8 mouse cellular contexts compared by ENCODE assay signal in the genomic region with DNA sequence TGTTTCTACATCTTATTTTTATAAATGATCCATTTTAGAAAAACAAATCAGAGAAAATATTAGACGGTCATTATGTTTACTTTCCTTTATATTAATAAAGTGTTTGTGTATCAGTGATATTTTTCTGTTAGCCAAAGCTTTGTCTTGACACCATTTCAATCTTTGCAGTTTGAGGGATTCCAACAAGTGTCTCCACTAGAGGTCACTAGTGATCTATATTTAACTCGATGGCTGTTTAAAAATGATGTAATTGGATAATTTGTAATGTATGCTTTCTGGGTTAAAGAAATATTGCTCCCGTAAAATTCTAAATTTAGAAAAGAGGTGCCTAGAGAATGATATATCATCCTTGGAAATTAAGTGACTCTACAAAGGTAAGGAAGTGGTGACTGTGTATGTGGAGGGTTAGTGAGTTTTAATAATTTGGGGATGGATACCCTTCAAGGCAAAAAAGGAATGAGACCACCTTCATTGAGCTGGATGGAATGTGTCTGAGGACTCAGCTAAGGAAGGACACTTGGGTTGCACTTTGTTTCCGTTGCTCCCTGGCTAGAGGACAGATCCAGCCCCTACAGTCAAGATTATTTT. TPM values are rescaled to one million over a fixed set of nuclear protein-coding genes. Genes with fewer than 3 reads are reported as not detected.
DNase-seq lines count a peak whose midpoint lies in the region; ATAC-seq lines count a peak whose summit lies in the region.

No protein-coding gene starts in this region.

- DNase-seq in cerebellum, postnatal 36 days = no peak
- DNase-seq in left cerebral cortex, adult 11 months (ENCODE audit: low spot score) = peak; percentile 12
- no peak for DNase-seq in left cerebral cortex, adult 8-10 months (ENCODE audit: low spot score in 2 of 2)
- DNase-seq in yolk sac, embryonic 10.5 days (ENCODE audit: low spot score) = no peak
- no peak for DNase-seq in adrenal gland, adult 8-10 months

- peak; percentile 15; the same call in 1 of the 2 replicates for ATAC-seq in cerebellum, adult (ENCODE audit: insufficient number of reproducible peaks, low FRiP score, low TSS enrichment)
- ATAC-seq in activated CD4-positive, CD25-positive, alpha-beta regulatory T cell, adult 4 months = peak; percentile 14
- ATAC-seq in megakaryocyte-erythroid progenitor cell, adult 5-6 weeks (replicated peaks; ENCODE audit: low FRiP score, low TSS enrichment, poor library complexity, severe bottlenecking) = 0 out of 2 replicates have a peak, but pooled peaks have one; percentile 47

RNA-seq across cellular contexts. Expression of gene Gnpda2, which starts 21.2 kb away (rescaled TPM):
- 10 to 100 TPM; 15.3 to 20.7 (median 19.0) TPM for total RNA-seq in left cerebral cortex, adult 8-10 months (2022)
- polyA plus RNA-seq in activated CD4-positive, CD25-positive, alpha-beta regulatory T cell, adult 4 months (2017; shearing (Covaris generic)) = 10 to 100 TPM; 59.0 to 87.0 TPM
- total RNA-seq in megakaryocyte-erythroid progenitor cell, adult 5-6 weeks (2014; fragmentation: Nextera tagmentation) = 13.0 and 17.3 TPM in 2 replicates
- 11.6 and 26.8 TPM in 2 replicates for total RNA-seq in megakaryocyte-erythroid progenitor cell, adult 5-6 weeks (2017)
- total RNA-seq in adrenal gland, adult 8-10 months (2022) = 10 to 100 TPM; 22.3 to 26.9 (median 23.6) TPM

RNA-seq across cellular contexts. Expression of gene Guf1, which starts 56.6 kb away (rescaled TPM):
- total RNA-seq in left cerebral cortex, adult 8-10 months (2022) = 10 to 100 TPM; 21.7 to 25.0 (median 23.1) TPM
- 1 to 10 TPM; 4.5 to 8.7 TPM for polyA plus RNA-seq in activated CD4-positive, CD25-positive, alpha-beta regulatory T cell, adult 4 months (2017; shearing (Covaris generic))
- total RNA-seq in megakaryocyte-erythroid progenitor cell, adult 5-6 weeks (2014; fragmentation: Nextera tagmentation) = 50.7 and 52.7 TPM in 2 replicates
- 59.2 and 60.8 TPM in 2 replicates for total RNA-seq in megakaryocyte-erythroid progenitor cell, adult 5-6 weeks (2017)
- 10 to 100 TPM; 16.4 to 24.7 (median 19.5) TPM for total RNA-seq in adrenal gland, adult 8-10 months (2022)
